ENCODE assay signal across 1 mouse cellular context in the genomic region with DNA sequence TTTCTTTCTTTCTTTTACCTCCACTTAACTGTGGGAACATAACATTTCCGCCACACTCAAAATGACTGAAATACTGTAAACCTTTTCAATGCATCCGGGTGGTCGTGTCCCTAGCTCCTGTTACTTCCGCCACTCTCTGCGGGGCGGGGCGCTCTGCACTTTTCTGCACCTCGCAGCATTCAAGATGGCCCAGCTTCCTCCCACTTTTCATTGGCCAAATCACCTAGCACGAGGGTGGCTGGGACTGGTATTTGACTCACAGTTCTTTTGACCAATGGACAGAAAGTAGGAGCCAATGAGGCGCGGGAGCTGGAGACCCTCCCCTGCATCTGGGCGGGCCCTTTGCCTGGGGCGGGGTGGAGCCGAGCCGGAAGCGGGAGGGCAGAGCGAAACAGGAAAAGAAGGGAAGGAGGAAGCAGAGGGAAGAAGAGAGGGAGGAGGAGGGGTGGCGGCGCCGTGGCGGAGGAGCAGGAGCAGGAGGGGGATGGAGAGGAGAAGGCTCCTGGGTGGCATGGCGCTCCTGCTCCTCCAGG.
TF ChIP-seq lines count a peak whose summit lies in the region.

Wbp1l (plus strand) TSS at position 365 of the 533 bp plus-strand sequence.

TF ChIP-seq in CH12.LX, 34 proteins besides CTCF, POLR2A, EP300 and RAD21 (continued from another document):
- TF ChIP-seq NELFE (IDR thresholded peaks at IDR 0.05; ENCODE audit: low read depth, low read length) (peak; percentile 58; the same call in 1 of the 2 replicates), ZNF384 (IDR thresholded peaks at IDR 0.05; ENCODE audit: low read depth, low read length) (peak; percentile 79), USF1 (IDR thresholded peaks at IDR 0.05; ENCODE audit: low read depth, low read length) (peak; percentile 38), MAZ (IDR thresholded peaks at IDR 0.05; ENCODE audit: low read depth, low read length) (peak; percentile 98), IRF4 (IDR thresholded peaks at IDR 0.05; ENCODE audit: low read depth, low read length) (peak; percentile 77; the same call in 1 of the 2 replicates), PAX5 (IDR thresholded peaks at IDR 0.05; ENCODE audit: low read length) (no peak), RCOR1 (conservative IDR thresholded peaks at IDR 0.05; ENCODE audit: low read depth, low read length) (peak; percentile 74; the same call in 1 of the 2 replicates), UBTF (IDR thresholded peaks at IDR 0.05; ENCODE audit: low read depth, low read length) (no peak), MYC (IDR thresholded peaks at IDR 0.05; ENCODE audit: low read depth, low read length) (peak; percentile 79), CHD1 (IDR thresholded peaks at IDR 0.05; ENCODE audit: low read depth, low read length) (no peak), TCF12 (IDR thresholded peaks at IDR 0.05; ENCODE audit: low read depth, low read length) (peak; percentile 42; the same call in 1 of the 2 replicates), MAX (IDR thresholded peaks at IDR 0.05; ENCODE audit: low read length) (peak; percentile 63; the same call in 1 of the 2 replicates), SMC3 (IDR thresholded peaks at IDR 0.05; ENCODE audit: low read depth, low read length) (no peak), SIN3A (IDR thresholded peaks at IDR 0.05; ENCODE audit: low read length) (peak; percentile 85), HCFC1 (IDR thresholded peaks at IDR 0.05; ENCODE audit: low read depth, low read length) (peak; percentile 96), ZMIZ1 (IDR thresholded peaks at IDR 0.05; ENCODE audit: low read depth, low read length) (peak; percentile 82), ETS1 (conservative IDR thresholded peaks at IDR 0.05; ENCODE audit: low read depth, low read length) (no peak), JUN (IDR thresholded peaks at IDR 0.05; ENCODE audit: insufficient read depth, low read depth, low read length) (no peak), NRF1 (IDR thresholded peaks at IDR 0.05; ENCODE audit: low read depth, low read length) (peak; percentile 71), KAT2A (IDR thresholded peaks at IDR 0.05; ENCODE audit: insufficient replicate concordance, low read length) (peak; percentile 91; the same call in 1 of the 2 replicates), MXI1 (IDR thresholded peaks at IDR 0.05; ENCODE audit: low read depth, low read length) (peak; percentile 89)
